ENCODE assay signal across 10 mouse cellular contexts in the genomic region with DNA sequence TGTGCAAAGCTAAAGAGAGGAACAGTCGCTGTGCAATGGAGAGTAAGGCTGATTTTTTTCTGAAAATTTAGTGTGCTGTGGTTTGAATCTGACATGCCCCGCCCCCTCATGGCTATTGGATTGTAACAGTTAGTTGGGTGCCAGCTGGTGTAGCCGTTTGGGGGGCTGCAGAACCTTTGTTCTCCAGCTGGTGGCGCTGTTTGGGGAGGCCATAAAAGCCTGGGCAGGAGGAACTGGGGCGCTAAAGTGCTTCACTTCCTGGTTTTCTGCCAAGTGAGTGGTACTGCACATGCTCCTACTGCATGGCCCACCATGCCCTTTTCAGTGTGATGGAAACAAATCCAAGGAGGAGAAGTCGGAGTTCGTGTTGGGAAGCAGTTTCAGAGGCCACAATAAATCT. TPM values are rescaled to one million over a fixed set of nuclear protein-coding genes. Genes with fewer than 3 reads are reported as not detected.
A peak's percentile ranks its signal among the peaks of the same experiment; 100 is the strongest.
DNase-seq lines count a peak whose midpoint lies in the region; ATAC-seq and TF ChIP-seq lines count a peak whose summit lies in the region.
"Had no signal": no experiment of that assay in that cellular context is flagged by ENCODE, and none has a peak within 500 bp of the region (broad histone marks: within the 10 kb centered on the region; RNA-seq: fewer than 3 reads in every experiment).

No protein-coding gene starts in this region.

- H3K4me3 ChIP-seq in forebrain, embryonic 11.5 days (ENCODE audit: low read depth, low read length): no peak overlapping the region
- H3K4me3 ChIP-seq in forebrain, embryonic 16.5 days (replicated peaks; ENCODE audit: low read length): no peak overlapping the region
- no peak overlapping the region for H3K4me3 ChIP-seq in liver, embryonic 12.5 days
- H3K4me3 ChIP-seq in liver, embryonic 14.5 days (ENCODE audit: insufficient read depth in 1 of 2, low read depth in 2 of 2, low read length in 2 of 2): no peak overlapping the region
- H3K4me3 ChIP-seq: forebrain, embryonic 15.5 days had no signal

- H3K36me3 ChIP-seq in forebrain, embryonic 11.5 days (ENCODE audit: control insufficient read depth, insufficient read depth, low read length): no peaks in the 10 kb centered on the region
- no peaks in the 10 kb centered on the region for H3K36me3 ChIP-seq in forebrain, embryonic 16.5 days (ENCODE audit: control insufficient read depth, insufficient read depth)
- no peaks in the 10 kb centered on the region for H3K36me3 ChIP-seq in liver, embryonic 12.5 days
- no peaks in the 10 kb centered on the region for H3K36me3 ChIP-seq in liver, embryonic 14.5 days (replicated peaks; ENCODE audit: control insufficient read depth, insufficient read depth, low read depth)
- H3K36me3 ChIP-seq: forebrain, embryonic 15.5 days had no signal

- no peaks in the 10 kb centered on the region; the same call in 1 of the 2 replicates for H3K4me1 ChIP-seq in forebrain, embryonic 11.5 days (replicated peaks; ENCODE audit: control insufficient read depth, insufficient read depth, low read length)
- H3K4me1 ChIP-seq in forebrain, embryonic 16.5 days (replicated peaks; ENCODE audit: control insufficient read depth, insufficient read depth, low read length): peaks cover under 1% of the 10 kb centered on the region
- peaks cover 20% of the 10 kb centered on the region for H3K4me1 ChIP-seq in liver, embryonic 12.5 days
- H3K4me1 ChIP-seq in liver, embryonic 14.5 days (replicated peaks; ENCODE audit: control insufficient read depth in 2 of 2, insufficient read depth in 2 of 2, low read length in 1 of 2): peaks cover 0 to 5% of the 10 kb centered on the region in 2 experiments; a peak in 1 of 4 replicates

- no peaks in the 10 kb centered on the region for H3K9me3 ChIP-seq in forebrain, embryonic 11.5 days (ENCODE audit: control insufficient read depth, low read length)
- no peaks in the 10 kb centered on the region for H3K9me3 ChIP-seq in forebrain, embryonic 16.5 days (ENCODE audit: control insufficient read depth, low read length)
- no peaks in the 10 kb centered on the region for H3K9me3 ChIP-seq in liver, embryonic 12.5 days (replicated peaks)
- H3K9me3 ChIP-seq in liver, embryonic 14.5 days (ENCODE audit: control insufficient read depth, low read length): no peaks in the 10 kb centered on the region
- H3K9me3 ChIP-seq: forebrain, embryonic 15.5 days had no signal

- H3K27me3 ChIP-seq in forebrain, embryonic 11.5 days (ENCODE audit: control insufficient read depth, insufficient read depth, low read length): no peaks in the 10 kb centered on the region
- no peaks in the 10 kb centered on the region for H3K27me3 ChIP-seq in forebrain, embryonic 16.5 days (replicated peaks; ENCODE audit: control insufficient read depth, insufficient read depth, low read length)
- no peaks in the 10 kb centered on the region for H3K27me3 ChIP-seq in liver, embryonic 12.5 days (replicated peaks)
- no peaks in the 10 kb centered on the region for H3K27me3 ChIP-seq in liver, embryonic 14.5 days (ENCODE audit: control insufficient read depth, insufficient read depth, low read length)
- H3K27me3 ChIP-seq: forebrain, embryonic 15.5 days had no signal

- no peak overlapping the region for H3K4me2 ChIP-seq in forebrain, embryonic 11.5 days (ENCODE audit: low read depth, low read length, severe bottlenecking)
- H3K4me2 ChIP-seq in forebrain, embryonic 16.5 days (ENCODE audit: low read length): no peak overlapping the region
- no peak overlapping the region for H3K4me2 ChIP-seq in liver, embryonic 12.5 days
- H3K4me2 ChIP-seq in liver, embryonic 14.5 days (ENCODE audit: low read depth): no peak overlapping the region
- H3K4me2 ChIP-seq: forebrain, embryonic 15.5 days had no signal

- no peak overlapping the region for H3K9ac ChIP-seq in forebrain, embryonic 11.5 days (ENCODE audit: low read length)
- H3K9ac ChIP-seq in forebrain, embryonic 16.5 days (replicated peaks; ENCODE audit: low read depth, low read length): no peak overlapping the region
- no peak overlapping the region for H3K9ac ChIP-seq in liver, embryonic 12.5 days
- no peak overlapping the region for H3K9ac ChIP-seq in liver, embryonic 14.5 days (replicated peaks)
- H3K9ac ChIP-seq: forebrain, embryonic 15.5 days had no signal

- no peak overlapping the region for H3K27ac ChIP-seq in forebrain, embryonic 11.5 days (ENCODE audit: low read depth, low read length)
- H3K27ac ChIP-seq in forebrain, embryonic 16.5 days (ENCODE audit: low read length): no peak overlapping the region
- no peak overlapping the region for H3K27ac ChIP-seq in liver, embryonic 12.5 days
- H3K27ac ChIP-seq in liver, embryonic 14.5 days: no peak overlapping the region
- H3K27ac ChIP-seq: forebrain, embryonic 15.5 days; macrophage had no signal

- no peak for ATAC-seq in forebrain, embryonic 11.5 days (replicated peaks; ENCODE audit: low FRiP score)
- ATAC-seq in forebrain, embryonic 16.5 days: no peak
- no peak for ATAC-seq in liver, embryonic 12.5 days
- ATAC-seq in liver, embryonic 14.5 days (ENCODE audit: insufficient read depth): no peak
- ATAC-seq: forebrain, embryonic 15.5 days had no signal

- TF ChIP-seq CTCF in liver, embryonic 14.5 days (IDR thresholded peaks at IDR 0.05; ENCODE audit: low read depth): peak; percentile 64

- 59% methylated on average over 7 of the region's 7 CpGs for WGBS in forebrain, embryonic 11.5 days
- WGBS in forebrain, embryonic 16.5 days: 59% methylated on average over 7 of the region's 7 CpGs
- WGBS in liver, embryonic 12.5 days (ENCODE audit: insufficient replicate concordance): 53% methylated on average over 7 of the region's 7 CpGs
- 55% methylated on average over 7 of the region's 7 CpGs for WGBS in liver, embryonic 14.5 days (ENCODE audit: insufficient replicate concordance)

- peak; percentile 64 for DNase-seq in forebrain, embryonic 11.5 days (ENCODE audit: low spot score)
- DNase-seq in liver: peak; percentile 26
- DNase-seq in ES-CJ7 (ENCODE audit: low read depth, low spot score): peak; percentile 72
- no peak for DNase-seq in liver, embryonic 14.5 days (ENCODE audit: low read depth in 3 of 3, low spot score in 3 of 3)
- DNase-seq in adrenal gland, postnatal 25 days: no peak
- DNase-seq in layer of hippocampus, adult 8-10 months (ENCODE audit: low spot score in 2 of 2): no peak

- no peak for TF ChIP-seq EP300 in liver, embryonic 14.5 days (IDR thresholded peaks at IDR 0.05; ENCODE audit: low read depth)

RNA-seq across cellular contexts. Expression of a gene that starts 4.7 kb away (rescaled TPM):
- polyA plus RNA-seq in forebrain, embryonic 11.5 days (2014; fragmentation: Nextera tagmentation; extraction: Ambion mirVana): 63.1 and 64.4 TPM in 2 replicates
- polyA plus RNA-seq in forebrain, embryonic 16.5 days (2015; fragmentation: Nextera tagmentation; extraction: Ambion mirVana): 54.4 and 61.2 TPM in 2 replicates
- polyA plus RNA-seq in liver, embryonic 12.5 days (2016; fragmentation: Nextera tagmentation; extraction: Ambion mirVana): 98.7 and 105 TPM in 2 replicates
- polyA plus RNA-seq in liver, embryonic 14.5 days (2012; rRNA removed): 42.6 and 47.8 TPM in 2 replicates
- 58.5 and 65.2 TPM in 2 replicates for polyA plus RNA-seq in liver, embryonic 14.5 days (2014; fragmentation: Nextera tagmentation; extraction: Ambion mirVana)
- 68.4 and 75.0 TPM in 2 replicates for total RNA-seq in adrenal gland, postnatal 25 days (2021)
- 10 to 100 TPM; 35.4 to 39.7 (median 38.1) TPM for total RNA-seq in layer of hippocampus, adult 8-10 months (2022)

Comparison
In these comparisons a context has a peak if more than half of its experiments do, and no peak if none do; other contexts are left out.
1. DNase-seq: peak in forebrain, embryonic 11.5 days (single experiment), liver (single experiment) and ES-CJ7 (single experiment); none in liver, embryonic 14.5 days (0 of 3), adrenal gland, postnatal 25 days (single experiment) and layer of hippocampus, adult 8-10 months (0 of 2).